Mouse (Mus musculus) MEL (cell line): ENCODE data around the gene Mcat. TPM values are rescaled to one million over a fixed set of nuclear protein-coding genes. Genes with fewer than 3 reads are reported as not detected.
A peak's percentile ranks its signal among the peaks of the same experiment; 100 is the strongest.

Experiments used
- DNase-seq: peaks from one replicate; pipeline ENCODE4 v3.0.0; 2011; ENCODE audit warnings: low read depth, low spot score
- H3K27ac ChIP-seq: 2 replicates; pipeline ENCODE4 v1.5.1; 2012; ENCODE audit warnings: low read depth, mild to moderate bottlenecking, control low read depth, low read length, moderate library complexity; ENCODE audit not compliant: control insufficient read depth
- H3K27me3 ChIP-seq, 2 experiments: fragments of 150-350 bp in 1 of 2; sonication (generic) in 1 of 2; 2 replicates each; pipeline ENCODE4 v1.6.1; 2012; ENCODE audit warnings: low read length in 2 of 2, mild to moderate bottlenecking in 2 of 2, improper control_type of control experiment in 1 of 2, moderate library complexity in 1 of 2; ENCODE audit not compliant: insufficient read depth in 2 of 2, control insufficient read depth in 1 of 2
- H3K36me3 ChIP-seq, 2 experiments: 2 replicates each; pipeline ENCODE4 v1.6.1; 2012 to 2014; ENCODE audit warnings: low read length in 2 of 2, improper control_type of control experiment in 1 of 2, inconsistent platforms in 1 of 2, mild to moderate bottlenecking in 1 of 2; ENCODE audit not compliant: insufficient read depth in 2 of 2, control insufficient read depth in 1 of 2
- H3K4me1 ChIP-seq, 2 experiments: fragments of 150-350 bp in 1 of 2; sonication (generic) in 1 of 2; 2 replicates each; pipeline ENCODE4 v1.6.1; 2012; ENCODE audit warnings: low read length in 2 of 2, improper control_type of control experiment in 1 of 2, mild to moderate bottlenecking in 1 of 2; ENCODE audit not compliant: insufficient read depth in 2 of 2, control insufficient read depth in 1 of 2
- H3K4me3 ChIP-seq, 2 experiments: fragments of 150-350 bp in 1 of 2; sonication (generic) in 1 of 2; 2 replicates each; pipeline ENCODE4 v1.5.1; 2012; ENCODE audit warnings: low read depth in 2 of 2, low read length in 2 of 2, mild to moderate bottlenecking in 2 of 2, moderate library complexity in 2 of 2, control low read depth in 1 of 2, improper control_type of control experiment in 1 of 2; ENCODE audit not compliant: control insufficient read depth in 1 of 2, insufficient read depth in 1 of 2
- H3K79me2 ChIP-seq: 2 replicates; pipeline ENCODE4 v1.6.1; 2012; ENCODE audit warnings: mild to moderate bottlenecking, low read length, moderate library complexity; ENCODE audit not compliant: control insufficient read depth, poor library complexity, insufficient read depth
- H3K9ac ChIP-seq: 2 replicates; pipeline ENCODE4 v1.6.1; 2012; ENCODE audit warnings: low read depth, mild to moderate bottlenecking, control low read depth, low read length, moderate library complexity; ENCODE audit not compliant: control insufficient read depth, poor library complexity, severe bottlenecking
- H3K9me3 ChIP-seq: fragments of 150-350 bp; sonication (generic); replicated peaks from 2 replicates; pipeline ENCODE4 v1.6.1; 2012; ENCODE audit warnings: mild to moderate bottlenecking, low read length, improper control_type of control experiment, moderate library complexity; ENCODE audit not compliant: insufficient read depth
- BHLHE40 ChIP-seq: IDR thresholded peaks from 2 replicates; pipeline ENCODE4 v1.6.1; 2012; ENCODE audit warnings: low read depth, mild to moderate bottlenecking, inconsistent platforms, low read length, improper control_type of control experiment, borderline replicate concordance
- CHD1 ChIP-seq: IDR thresholded peaks from 2 replicates; pipeline ENCODE4 v1.6.1; 2012; ENCODE audit warnings: low read depth, mild to moderate bottlenecking, inconsistent platforms, low read length, improper control_type of control experiment
- CHD2 ChIP-seq: IDR thresholded peaks from 2 replicates; pipeline ENCODE4 v1.6.1; 2011; ENCODE audit warnings: low read length, improper control_type of control experiment
- CTCF ChIP-seq, 3 experiments: IDR thresholded peaks in 2 of 3; conservative IDR thresholded peaks in 1 of 3; 2 replicates each; pipeline ENCODE4 v1.5.1; 2011 to 2012; ENCODE audit warnings: low read length in 3 of 3, low read depth in 2 of 3, mild to moderate bottlenecking in 2 of 3, improper control_type of control experiment in 1 of 3, inconsistent platforms in 1 of 3, mixed read lengths in 1 of 3, moderate library complexity in 1 of 3; ENCODE audit not compliant: control insufficient read depth in 1 of 3, insufficient read depth in 1 of 3, poor library complexity in 1 of 3, severe bottlenecking in 1 of 3
- E2F4 ChIP-seq: IDR thresholded peaks from 2 replicates; pipeline ENCODE4 v1.6.1; 2011; ENCODE audit warnings: low read depth, low read length, improper control_type of control experiment, borderline replicate concordance
- ELF1 ChIP-seq: IDR thresholded peaks from 2 replicates; pipeline ENCODE4 v1.6.1; 2014; ENCODE audit warnings: low read depth, mild to moderate bottlenecking, inconsistent platforms, low read length, improper control_type of control experiment, moderate library complexity
- EP300 ChIP-seq, 2 experiments: IDR thresholded peaks; 2 replicates each; pipeline ENCODE4 v1.6.1; 2011; ENCODE audit warnings: improper control_type of control experiment in 2 of 2, low read length in 2 of 2, low read depth in 1 of 2, mild to moderate bottlenecking in 1 of 2
- ETS1 ChIP-seq: IDR thresholded peaks from 2 replicates; pipeline ENCODE4 v1.6.1; 2012; ENCODE audit warnings: low read depth, mild to moderate bottlenecking, inconsistent platforms, low read length, improper control_type of control experiment, moderate library complexity
- GABPA ChIP-seq: IDR thresholded peaks from 2 replicates; pipeline ENCODE4 v1.6.1; 2012; ENCODE audit warnings: low read depth, mild to moderate bottlenecking, inconsistent platforms, low read length, improper control_type of control experiment, moderate library complexity
- GATA1 ChIP-seq: IDR thresholded peaks from 2 replicates; pipeline ENCODE4 v1.6.1; 2011; ENCODE audit warnings: low read depth, low read length, improper control_type of control experiment
- HCFC1 ChIP-seq: IDR thresholded peaks from 2 replicates; pipeline ENCODE4 v1.6.1; 2012; ENCODE audit warnings: low read depth, mild to moderate bottlenecking, inconsistent platforms, low read length, improper control_type of control experiment, moderate library complexity
- JUND ChIP-seq: IDR thresholded peaks from 2 replicates; pipeline ENCODE4 v1.6.1; 2011; ENCODE audit warnings: low read depth, mild to moderate bottlenecking, improper control_type of control experiment, low read length
- KAT2A ChIP-seq: conservative IDR thresholded peaks from 2 replicates; pipeline ENCODE4 v1.6.1; 2012; ENCODE audit warnings: low read depth, low read length, improper control_type of control experiment, inconsistent platforms
- MAX ChIP-seq: IDR thresholded peaks from 2 replicates; pipeline ENCODE4 v1.6.1; 2011; ENCODE audit warnings: low read length, improper control_type of control experiment
- MAZ ChIP-seq: IDR thresholded peaks from 2 replicates; pipeline ENCODE4 v1.6.1; 2012; ENCODE audit warnings: low read depth, mild to moderate bottlenecking, inconsistent platforms, low read length, improper control_type of control experiment
- MXI1 ChIP-seq: IDR thresholded peaks from 2 replicates; pipeline ENCODE4 v1.6.1; 2011; ENCODE audit warnings: mild to moderate bottlenecking, low read depth, low read length, improper control_type of control experiment
- MYB ChIP-seq: IDR thresholded peaks from 2 replicates; pipeline ENCODE4 v1.6.1; 2011; ENCODE audit warnings: mild to moderate bottlenecking, low read depth, low read length, improper control_type of control experiment
- MYC ChIP-seq: IDR thresholded peaks from 2 replicates; pipeline ENCODE4 v1.6.1; 2011; ENCODE audit warnings: low read depth, mild to moderate bottlenecking, low read length, improper control_type of control experiment, moderate library complexity
- NELFE ChIP-seq: IDR thresholded peaks from 2 replicates; pipeline ENCODE4 v1.6.1; 2011; ENCODE audit warnings: low read depth, low read length, improper control_type of control experiment
- NRF1 ChIP-seq: IDR thresholded peaks from 2 replicates; pipeline ENCODE4 v1.6.1; 2014; ENCODE audit warnings: low read depth, mild to moderate bottlenecking, inconsistent platforms, low read length, improper control_type of control experiment, moderate library complexity; ENCODE audit not compliant: poor library complexity, insufficient read depth, severe bottlenecking
- POLR2A ChIP-seq, 2 experiments: IDR thresholded peaks; 2 replicates each; pipeline ENCODE4 v1.6.1; 2011 to 2012; ENCODE audit warnings: low read length in 2 of 2, mild to moderate bottlenecking in 2 of 2, control low read depth in 1 of 2, improper control_type of control experiment in 1 of 2, low read depth in 1 of 2, moderate library complexity in 1 of 2; ENCODE audit not compliant: control insufficient read depth in 1 of 2, insufficient read depth in 1 of 2, poor library complexity in 1 of 2
- POLR2AphosphoS2 ChIP-seq: IDR thresholded peaks from 2 replicates; pipeline ENCODE4 v1.6.1; 2011; ENCODE audit warnings: low read length, improper control_type of control experiment
- POLR2AphosphoS5 ChIP-seq: IDR thresholded peaks from 2 replicates; pipeline ENCODE4 v1.6.1; 2012; ENCODE audit warnings: low read depth, borderline replicate concordance, mild to moderate bottlenecking, inconsistent platforms, low read length, moderate library complexity, mixed read lengths
- RCOR1 ChIP-seq: IDR thresholded peaks from 2 replicates; pipeline ENCODE4 v1.6.1; 2012; ENCODE audit warnings: low read depth, mild to moderate bottlenecking, inconsistent platforms, low read length, improper control_type of control experiment
- SIN3A ChIP-seq: IDR thresholded peaks from 2 replicates; pipeline ENCODE4 v1.6.1; 2012; ENCODE audit warnings: low read length, improper control_type of control experiment, inconsistent platforms
- TAL1 ChIP-seq: IDR thresholded peaks from 2 replicates; pipeline ENCODE4 v1.6.1; 2012; ENCODE audit warnings: mild to moderate bottlenecking, inconsistent platforms, low read length, moderate library complexity, mixed read lengths
- TBP ChIP-seq: IDR thresholded peaks from 2 replicates; pipeline ENCODE4 v1.8.0; 2011; ENCODE audit warnings: low read depth, low read length, improper control_type of control experiment
- TCF12 ChIP-seq: IDR thresholded peaks from 2 replicates; pipeline ENCODE4 v1.6.1; 2014; ENCODE audit warnings: low read depth, mild to moderate bottlenecking, inconsistent platforms, low read length, improper control_type of control experiment, moderate library complexity
- UBTF ChIP-seq: IDR thresholded peaks from 2 replicates; pipeline ENCODE4 v1.6.1; 2012; ENCODE audit warnings: low read depth, mild to moderate bottlenecking, inconsistent platforms, low read length, improper control_type of control experiment, moderate library complexity, borderline replicate concordance; ENCODE audit not compliant: insufficient read depth
- USF1 ChIP-seq: IDR thresholded peaks from 2 replicates; pipeline ENCODE4 v1.6.1; 2014; ENCODE audit warnings: low read depth, mild to moderate bottlenecking, inconsistent platforms, low read length, improper control_type of control experiment, moderate library complexity
- USF2 ChIP-seq, 2 experiments: IDR thresholded peaks; 2 replicates each; pipeline ENCODE4 v1.6.1; 2011 to 2012; ENCODE audit warnings: improper control_type of control experiment in 2 of 2, low read length in 2 of 2, borderline replicate concordance in 1 of 2, inconsistent platforms in 1 of 2, low read depth in 1 of 2, mild to moderate bottlenecking in 1 of 2; ENCODE audit not compliant: insufficient read depth in 1 of 2
- ZC3H11A ChIP-seq: IDR thresholded peaks from 2 replicates; pipeline ENCODE4 v1.6.1; 2012; ENCODE audit warnings: low read depth, mild to moderate bottlenecking, inconsistent platforms, low read length, improper control_type of control experiment
- ZKSCAN1 ChIP-seq: IDR thresholded peaks from 2 replicates; pipeline ENCODE4 v1.6.1; 2012; ENCODE audit warnings: low read depth, mild to moderate bottlenecking, inconsistent platforms, low read length, improper control_type of control experiment, moderate library complexity
- ZMIZ1 ChIP-seq: IDR thresholded peaks from 2 replicates; pipeline ENCODE4 v1.6.1; 2012; ENCODE audit warnings: low read depth, mild to moderate bottlenecking, inconsistent platforms, low read length, improper control_type of control experiment, moderate library complexity
- ZNF384 ChIP-seq: IDR thresholded peaks from 2 replicates; pipeline ENCODE4 v1.6.1; 2012; ENCODE audit warnings: low read depth, mild to moderate bottlenecking, inconsistent platforms, low read length, improper control_type of control experiment
- polyA plus RNA-seq, 2 experiments: library from polyadenylated mRNA; stranded (reverse) in 1 of 2; unstranded in 1 of 2; fragments of >175 nt in 1 of 2; fragments of >200 nt in 1 of 2; gene quantifications; 2 replicates each; pipeline versions ENCODE4 v1.2.1 to v1.2.4; 2012; ENCODE audit warnings: low replicate concordance in 2 of 2, low read depth in 1 of 2; ENCODE audit not compliant: insufficient read length in 2 of 2, insufficient read depth in 1 of 2, missing spikeins in 1 of 2
- total RNA-seq: library from RNA; depleted of rRNA; stranded (reverse); fragments of 300-350 nt; gene quantifications from 2 replicates; pipeline ENCODE4 v1.2.3, GENCODE M21; 2012

The Mcat gene
- total and polyA plus RNA-seq, 3 experiments: 28.8 to 35.9 TPM; not detected in 1

GRCm38 (mm10) chr15:83593702-83594512, 30.3 kb upstream of the Mcat start:
- peaks cover 17 to 23% of the 10 kb centered on the region in 2 experiments for H3K4me1 ChIP-seq
- H3K9me3 ChIP-seq: no peaks in the 10 kb centered on the region
- peak overlapping the region; percentile 95 for H3K27ac ChIP-seq
- peak overlapping the region; percentile 59 to 80 for H3K4me3 ChIP-seq
- H3K9ac ChIP-seq: peak overlapping the region; percentile 86
- H3K27me3 ChIP-seq: no peaks in the 10 kb centered on the region
- peak; percentile 86 for DNase-seq
- peaks cover 43% of the 10 kb centered on the region for H3K79me2 ChIP-seq
- peaks cover 1 to 20% of the 10 kb centered on the region in 2 experiments; a peak in 3 of 4 replicates for H3K36me3 ChIP-seq
- 0 out of 2 replicates have a peak, but pooled peaks have one; percentile 39 for TF ChIP-seq UBTF
- no peak for TF ChIP-seq RCOR1
- TF ChIP-seq GATA1: no peak
- TF ChIP-seq GABPA: no peak
- 0 out of 2 replicates have a peak, but pooled peaks have one; percentile 38 for TF ChIP-seq ETS1
- TF ChIP-seq NELFE: 0 out of 2 replicates have a peak, but pooled peaks have one; percentile 14
- no peak for TF ChIP-seq MYB
- no peak for TF ChIP-seq NRF1
- no peak for TF ChIP-seq E2F4
- TF ChIP-seq POLR2AphosphoS2: no peak
- TF ChIP-seq MAX: peak; percentile 82
- TF ChIP-seq EP300 (IDR thresholded peaks at IDR 0.05; ENCODE audit: low read depth in 1 of 2, low read length in 2 of 2): peak in 1 of 2 experiments; percentile 40; a peak in 1 of 4 replicates
- TF ChIP-seq ZC3H11A: no peak
- TF ChIP-seq ELF1: peak; percentile 10; the same call in 1 of the 2 replicates
- TF ChIP-seq MXI1: peak; percentile 82
- peak; percentile 36; the same call in 1 of the 2 replicates for TF ChIP-seq ZMIZ1
- no peak for TF ChIP-seq JUND
- no peak for TF ChIP-seq CTCF (IDR thresholded peaks at IDR 0.05 in 2 of 3, conservative IDR thresholded peaks at IDR 0.05 in 1 of 3; ENCODE audit: control insufficient read depth in 1 of 3, insufficient read depth in 1 of 3, low read depth in 2 of 3, low read length in 3 of 3, poor library complexity in 1 of 3, severe bottlenecking in 1 of 3)
- no peak for TF ChIP-seq ZKSCAN1
- peak; percentile 44; the same call in 1 of the 2 replicates for TF ChIP-seq MYC
- no peak for TF ChIP-seq ZNF384
- no peak for TF ChIP-seq HCFC1
- TF ChIP-seq USF2 (IDR thresholded peaks at IDR 0.05; ENCODE audit: borderline replicate concordance in 1 of 2, insufficient read depth in 1 of 2, low read depth in 1 of 2, low read length in 2 of 2): 0 out of 4 replicates have a peak, but pooled peaks of 1 of the 2 experiments have one; percentile 45
- peak in 1 of 2 experiments; percentile 11; a peak in 2 of 4 replicates for TF ChIP-seq POLR2A (IDR thresholded peaks at IDR 0.05; ENCODE audit: control insufficient read depth in 1 of 2, insufficient read depth in 1 of 2, low read depth in 1 of 2, low read length in 2 of 2, poor library complexity in 1 of 2)
- no peak for TF ChIP-seq POLR2AphosphoS5
- 0 out of 2 replicates have a peak, but pooled peaks have one; percentile 3 for TF ChIP-seq TCF12
- TF ChIP-seq USF1: peak; percentile 83
- TF ChIP-seq CHD1: 0 out of 2 replicates have a peak, but pooled peaks have one; percentile 42
- TF ChIP-seq MAZ: no peak
- TF ChIP-seq CHD2: no peak
- peak; percentile 53; the same call in 1 of the 2 replicates for TF ChIP-seq SIN3A
- peak; percentile 21; the same call in 1 of the 2 replicates for TF ChIP-seq BHLHE40
- peak; percentile 61; the same call in 1 of the 2 replicates for TF ChIP-seq TBP
- no peak for TF ChIP-seq KAT2A
- no peak for TF ChIP-seq TAL1
